Mouse (Mus musculus) lung, postnatal 0 days (tissue): ENCODE results near the gene Palm2.

Experiments
- CTCF ChIP-seq: IDR thresholded peaks from 2 replicates; pipeline ENCODE4 v1.5.1; 2016; ENCODE audit warnings: antibody characterized with exemption, mild to moderate bottlenecking
- EP300 ChIP-seq: IDR thresholded peaks from 2 replicates; pipeline ENCODE4 v1.6.1; 2016; ENCODE audit warnings: antibody characterized with exemption, mild to moderate bottlenecking, control low read depth

- no peak; the same call in 1 of the 2 replicates for TF ChIP-seq CTCF
- TF ChIP-seq EP300, result no peak
Measured at GRCm38 (mm10) chr4:57656861-57657260, 222.8 kb downstream of the Palm2 start.
